Mouse (Mus musculus) frontal cortex, postnatal 14 days (tissue): ENCODE results near the gene Ccdc63.

Source experiments
- DNase-seq, 2 experiments: peaks; one replicate each; pipeline ENCODE4 v3.0.0; 2022; ENCODE audit warnings: low spot score in 2 of 2

Ccdc63 gene

DNA sequence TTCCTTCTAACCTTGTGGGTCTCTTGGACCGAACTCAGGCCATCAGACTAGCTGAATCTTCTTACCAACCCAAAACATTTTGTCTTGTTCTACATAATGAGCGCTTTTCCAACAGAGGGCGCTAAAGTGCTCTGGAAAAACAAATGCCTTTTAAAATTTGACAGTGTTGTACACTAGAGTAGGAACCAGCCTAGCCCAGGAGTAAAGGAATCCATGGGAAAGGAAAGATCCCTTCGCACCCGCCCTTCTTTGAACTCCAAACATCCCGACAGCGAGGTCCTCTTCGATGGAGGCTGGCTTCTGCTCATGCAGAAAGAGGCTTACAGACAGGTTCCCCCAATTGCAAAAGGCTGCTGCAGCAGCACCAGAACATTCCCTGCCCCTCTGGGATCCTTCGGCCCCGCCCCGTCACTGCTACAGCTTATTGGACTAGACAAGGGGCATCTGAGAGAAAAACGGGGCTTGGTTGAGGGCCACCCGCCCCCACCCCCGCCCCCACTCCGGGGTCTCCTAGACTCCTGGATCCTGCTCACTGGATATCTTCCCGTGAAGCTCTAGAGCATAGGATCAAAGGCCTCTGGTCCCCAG, 11.5 kb downstream of the Ccdc63 start:
- peak in 1 of 2 experiments; percentile 64 for DNase-seq

- no peak for DNase-seq
Observed at GRCm38 (mm10) chr5:122125211-122125760, 15.3 kb downstream of the Ccdc63 start.

GRCm38 (mm10) chr5:122116243-122116642, 24.4 kb downstream of the Ccdc63 start:
- DNase-seq = no peak

DNA sequence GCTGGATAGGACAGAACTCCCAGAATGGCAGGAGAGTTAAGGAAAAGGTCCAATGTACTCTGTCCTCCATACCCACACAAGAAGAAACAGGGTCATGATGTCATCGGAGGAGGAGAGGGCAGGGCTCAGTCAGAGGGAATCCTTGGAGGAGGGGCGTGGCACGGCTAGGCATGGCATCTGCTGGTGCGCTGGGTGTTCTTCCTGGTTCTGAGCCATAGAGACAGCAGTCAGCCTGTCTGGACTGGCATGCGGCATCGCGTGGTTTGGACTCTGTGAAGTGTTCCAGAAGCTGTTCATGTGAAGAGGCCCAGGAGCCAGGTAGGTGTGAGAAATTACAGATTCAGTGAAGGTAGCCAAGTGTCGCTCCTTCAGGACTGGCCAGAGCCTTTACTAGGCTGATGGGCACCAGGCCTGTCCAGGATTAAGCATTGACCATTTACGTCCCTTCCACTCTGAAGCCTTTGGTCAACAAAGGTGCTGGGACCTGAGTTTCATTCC, 25.3 kb downstream of the Ccdc63 start:
- no peak for DNase-seq

DNA sequence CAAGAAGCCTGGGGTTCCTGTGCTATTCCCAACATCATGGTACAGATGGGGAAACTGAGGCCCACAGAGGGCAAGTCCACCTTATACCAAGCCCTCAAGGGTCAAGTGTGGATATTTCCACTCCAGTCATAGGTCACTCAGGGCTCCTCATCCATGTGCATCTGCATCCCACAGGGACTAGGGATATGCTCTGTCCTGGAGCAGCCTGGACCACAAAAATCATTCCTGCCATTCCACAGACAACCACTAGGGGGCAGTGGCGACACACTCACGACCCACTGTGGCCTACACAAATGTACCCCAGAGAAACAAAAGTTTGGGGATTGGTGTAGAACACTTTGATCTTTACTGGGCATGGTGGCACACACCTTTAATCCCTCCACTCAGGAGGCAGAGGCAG, 26.4 kb downstream of the Ccdc63 start:
- peak in 1 of 2 experiments; percentile 54 for DNase-seq

- DNase-seq = no peak
Observed at GRCm38 (mm10) chr5:122113450-122113849, 27.2 kb downstream of the Ccdc63 start.

DNA sequence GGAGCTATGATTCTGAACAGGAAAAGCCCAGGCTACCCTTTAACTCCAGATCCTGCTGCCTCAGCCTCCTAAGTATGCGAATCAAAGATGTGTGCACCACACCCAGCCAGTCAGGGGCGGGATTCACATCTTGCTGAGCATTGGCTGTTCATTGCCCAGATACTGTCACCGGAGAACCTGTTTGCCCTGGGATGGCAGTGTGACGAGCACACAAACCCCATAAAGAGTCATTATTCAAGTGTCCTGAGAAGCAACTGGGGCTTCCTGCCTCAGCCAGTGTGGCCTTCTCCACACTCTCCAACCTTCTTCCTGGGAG, 28.7 kb downstream of the Ccdc63 start:
- DNase-seq = no peak

DNA sequence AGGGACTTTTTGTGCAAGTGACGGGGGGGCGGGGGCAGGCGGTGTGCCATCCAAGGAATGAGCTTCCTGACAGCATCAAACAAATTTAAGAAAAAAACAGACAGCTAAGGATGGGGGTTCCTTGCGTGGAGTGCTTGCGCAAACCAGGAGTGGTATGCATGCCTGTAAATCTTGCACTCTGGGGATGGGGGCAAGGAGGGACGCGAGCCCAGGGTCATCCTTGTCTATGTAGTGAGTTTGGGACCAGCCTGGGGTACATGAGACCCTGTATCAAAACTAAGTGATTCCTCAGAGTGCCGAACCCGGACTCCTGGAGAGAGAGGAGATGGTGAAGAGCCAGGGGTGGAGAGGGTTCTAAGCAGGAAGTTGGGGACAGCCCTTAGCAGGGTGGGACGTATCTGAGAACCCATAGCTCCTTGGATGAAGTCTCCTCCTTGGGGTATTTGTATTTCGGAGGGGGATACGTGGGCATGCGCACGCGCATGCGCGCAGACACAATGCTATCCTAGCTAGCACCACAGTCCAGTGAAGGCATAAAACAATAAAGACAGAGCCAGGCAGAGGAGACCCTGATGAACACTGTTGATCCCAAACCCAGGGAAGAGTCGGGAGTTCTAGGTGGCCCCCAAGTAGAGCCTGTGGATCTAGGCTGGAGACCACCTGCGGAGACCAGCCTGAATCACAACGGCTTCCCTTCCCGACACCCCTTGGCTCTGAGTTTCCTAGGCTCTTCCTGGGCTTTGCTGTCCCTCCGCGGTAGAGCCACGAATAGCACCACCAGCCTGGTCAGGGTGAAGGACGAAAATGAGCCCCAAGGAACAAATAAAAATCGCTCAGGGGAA, 29.3 kb downstream of the Ccdc63 start:
- DNase-seq = no peak

- DNase-seq = no peak
Observed at GRCm38 (mm10) chr5:122110625-122111024, 30.0 kb downstream of the Ccdc63 start.

GRCm38 (mm10) chr5:122109325-122110060, 31.1 kb downstream of the Ccdc63 start:
- no peak for DNase-seq

GRCm38 (mm10) chr5:122108104-122108503, 32.5 kb downstream of the Ccdc63 start:
- no peak for DNase-seq

DNA sequence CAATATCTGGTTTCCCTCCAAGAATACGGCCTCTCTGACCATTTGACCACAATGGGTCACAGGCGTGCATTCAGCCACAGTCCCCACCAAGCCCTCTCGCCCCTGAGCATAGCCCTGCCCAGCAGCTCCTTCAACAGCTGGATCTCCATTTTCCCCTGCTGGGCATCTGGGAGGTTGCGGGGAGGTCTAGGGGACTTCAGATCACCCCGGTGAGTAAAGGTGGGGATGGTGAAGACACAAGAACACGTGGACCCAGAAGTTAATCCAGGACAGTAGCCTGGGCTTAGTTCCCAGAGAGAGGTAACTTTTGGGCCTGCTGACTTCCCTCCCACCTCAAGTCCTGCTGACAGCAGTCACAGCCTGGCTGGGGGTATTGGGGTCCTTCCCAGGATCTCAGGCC, 34.4 kb downstream of the Ccdc63 start:
- no peak for DNase-seq

DNA sequence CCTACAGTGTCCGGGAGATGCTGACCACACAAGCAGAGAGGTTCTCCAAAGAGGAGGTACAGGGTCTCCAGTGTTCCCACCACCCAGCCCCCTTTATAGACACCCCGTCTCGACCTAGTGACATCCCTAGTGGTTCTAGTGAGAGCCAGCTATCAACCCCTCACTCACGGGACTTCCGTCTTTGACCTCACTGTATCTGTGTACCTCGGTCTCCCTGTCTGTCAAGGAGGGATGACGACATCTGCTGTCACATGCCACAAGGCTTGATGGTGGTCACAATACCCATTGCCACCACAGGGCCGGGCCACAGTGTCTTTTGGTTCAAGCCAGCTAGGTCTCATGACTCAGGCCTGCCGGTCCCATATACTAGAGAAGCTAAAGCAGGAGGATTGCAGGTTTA, 35.6 kb downstream of the Ccdc63 start:
- no peak for DNase-seq

GRCm38 (mm10) chr5:122104201-122104600, 36.4 kb downstream of the Ccdc63 start:
- DNase-seq = no peak

DNA sequence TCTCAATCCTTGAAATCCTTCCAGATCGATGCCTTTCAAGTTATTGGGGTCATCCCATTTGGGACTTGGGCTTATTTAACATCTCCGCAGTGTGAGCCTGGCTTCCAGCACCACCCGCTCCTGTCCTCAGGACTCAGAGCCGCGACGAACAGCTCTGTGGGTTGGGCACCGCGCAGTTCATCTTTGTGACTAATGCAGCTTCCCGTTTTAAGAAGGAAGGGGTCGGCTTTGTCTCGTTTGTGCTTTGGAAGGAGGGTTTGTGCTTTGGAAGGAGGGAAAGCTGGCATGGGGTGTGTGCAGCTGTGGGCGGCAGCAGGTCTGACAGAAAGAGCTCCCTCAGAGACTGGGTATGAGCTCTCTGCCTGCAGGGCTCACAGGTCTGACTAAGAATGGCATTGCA, 37.5 kb downstream of the Ccdc63 start:
- DNase-seq = no peak

DNA sequence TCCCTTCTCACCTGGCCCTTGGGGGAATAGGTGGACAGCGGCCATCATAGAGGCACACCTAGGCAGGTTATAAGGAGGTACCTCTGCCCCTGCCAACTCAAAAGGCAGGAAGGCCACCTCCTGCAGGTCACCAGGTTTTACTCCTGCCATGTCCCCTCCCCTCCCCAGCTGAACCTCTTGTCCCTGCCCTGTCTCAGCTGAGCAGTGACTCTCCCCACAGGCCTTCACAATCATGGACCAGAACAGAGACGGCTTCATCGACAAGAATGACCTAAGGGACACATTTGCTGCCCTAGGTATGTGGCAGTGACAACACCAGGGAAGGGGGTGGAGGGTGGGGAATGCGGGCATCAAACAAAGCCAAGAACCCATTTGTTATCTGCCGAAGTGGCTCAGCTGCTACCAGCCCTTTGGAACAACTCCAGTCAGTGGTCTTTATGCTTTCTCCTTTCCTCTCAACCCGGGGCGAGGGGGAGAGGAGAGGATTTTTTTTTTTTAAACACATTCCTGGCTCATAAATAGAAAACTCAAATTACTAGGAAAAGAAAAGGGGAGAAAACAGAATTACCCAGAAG, 38.1 kb downstream of the Ccdc63 start:
- no peak for DNase-seq

DNA sequence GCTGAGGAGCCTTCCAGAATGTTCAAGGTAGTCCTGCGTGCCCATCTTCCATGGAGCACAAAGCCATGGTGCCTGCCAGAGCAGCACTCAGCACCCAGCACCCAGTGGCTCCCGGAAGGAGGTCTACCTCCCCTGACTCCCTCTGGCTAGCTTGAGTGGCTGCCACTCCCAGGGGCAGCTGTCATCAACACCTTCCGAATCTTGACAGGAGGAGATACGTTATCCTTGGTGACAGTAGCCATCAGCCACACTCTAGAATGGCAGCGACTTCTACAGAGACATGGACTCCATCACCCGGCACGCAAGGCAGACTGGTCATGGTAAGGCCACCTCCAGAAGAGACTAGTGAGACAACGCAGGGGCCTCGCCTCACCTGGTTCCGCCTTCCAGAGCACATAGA, 46.2 kb downstream of the Ccdc63 start:
- DNase-seq = no peak

DNA sequence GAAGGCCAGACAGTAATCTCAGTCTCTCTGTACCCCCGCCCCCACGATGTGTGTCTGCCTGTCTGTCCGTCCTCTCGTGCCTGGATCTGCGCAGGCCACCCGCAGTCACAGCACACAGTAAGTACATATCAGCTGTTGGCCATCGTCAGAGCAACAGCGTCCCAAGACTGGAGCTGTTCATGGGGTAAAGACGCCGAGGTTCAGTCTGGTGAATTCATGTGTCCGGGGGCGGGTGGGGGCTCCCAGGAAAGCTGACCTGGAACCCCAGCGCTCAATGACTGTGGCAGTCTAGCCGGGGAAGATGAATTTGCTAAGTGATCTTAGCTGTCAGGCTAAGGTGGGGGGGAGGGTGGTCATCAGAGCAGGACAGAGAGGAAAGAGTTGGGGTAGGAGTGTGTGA, 46.9 kb downstream of the Ccdc63 start:
- DNase-seq = no peak

DNA sequence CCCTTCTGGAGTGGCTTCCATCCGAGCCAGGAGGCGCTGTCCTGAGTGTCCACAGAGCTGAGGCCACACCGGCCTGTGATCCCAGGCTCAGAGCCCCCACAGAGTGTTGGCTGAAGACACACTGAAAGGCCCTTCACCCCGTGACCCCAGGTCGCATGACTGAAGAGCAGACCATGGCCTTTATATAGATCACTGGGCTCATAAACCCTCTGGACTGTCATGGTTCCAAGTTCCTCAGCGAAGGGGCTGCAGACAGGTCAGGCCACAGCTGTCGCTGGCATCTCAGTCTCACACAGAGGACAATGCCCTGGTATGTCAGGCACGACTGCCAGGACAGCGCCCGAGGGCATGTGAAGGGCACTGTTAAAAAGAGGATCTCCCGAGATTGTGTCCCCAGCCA, 47.8 kb downstream of the Ccdc63 start:
- no peak for DNase-seq

GRCm38 (mm10) chr5:122091070-122091469, 49.6 kb downstream of the Ccdc63 start:
- peak in 1 of 2 experiments; percentile 42 for DNase-seq

- no peak for DNase-seq
Observed at GRCm38 (mm10) chr5:122089664-122090063, 51.0 kb downstream of the Ccdc63 start.

- peak; percentile 73 to 87 for DNase-seq
Observed at GRCm38 (mm10) chr5:122088917-122089316, 51.7 kb downstream of the Ccdc63 start.
